Mouse (Mus musculus) liver, postnatal 0 days (tissue): ENCODE results near the gene B4galt1.

Experiments
- CTCF ChIP-seq: sonication (generic); IDR thresholded peaks from 2 replicates; pipeline ENCODE4 v1.5.1; 2016; ENCODE audit warnings: antibody characterized with exemption, low read depth
- EP300 ChIP-seq: IDR thresholded peaks from 2 replicates; pipeline ENCODE4 v1.6.1; 2016; ENCODE audit warnings: antibody characterized with exemption, low read depth, mild to moderate bottlenecking

DNA sequence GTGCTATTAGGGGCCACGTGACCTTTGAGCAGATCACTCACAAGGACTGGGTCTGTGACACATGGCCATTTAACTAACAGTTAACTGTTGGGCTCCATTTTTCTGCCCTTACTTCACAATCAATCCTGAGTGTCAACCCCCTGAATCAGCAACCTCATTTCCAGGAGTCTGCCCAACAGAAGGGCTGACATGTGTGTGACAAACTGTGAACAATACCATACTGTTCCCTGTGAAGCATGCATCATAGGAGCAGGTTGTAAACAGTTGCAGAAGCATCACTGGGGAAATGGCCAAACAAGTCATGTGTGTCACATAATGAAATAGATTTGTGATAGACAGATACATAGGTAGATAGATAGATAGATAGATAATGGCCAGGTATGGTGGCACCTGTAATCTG lies 40.9 kb downstream of the B4galt1 start:
- no peak for TF ChIP-seq EP300
- no peak for TF ChIP-seq CTCF
